Mouse (Mus musculus) macrophage (primary cell): Measurements from ENCODE around the gene C8g. TPM values are rescaled to one million over a fixed set of nuclear protein-coding genes. Genes with fewer than 3 reads are reported as not detected.

Experiments
- H3K27ac ChIP-seq: fragments of 350-480 bp; formaldehyde crosslinking; 2 replicates; pipeline ENCODE4 v1.9.0; 2021
- H3K36me3 ChIP-seq: fragments of 350-480 bp; formaldehyde crosslinking; 2 replicates; pipeline ENCODE4 v1.9.0; 2021; ENCODE audit errors: inconsistent target
- H3K4me3 ChIP-seq: fragments of 350-480 bp; formaldehyde crosslinking; 2 replicates; pipeline ENCODE4 v1.9.0; 2021; ENCODE audit errors: inconsistent target
- H3K79me2 ChIP-seq: fragments of 350-480 bp; formaldehyde crosslinking; 2 replicates; pipeline ENCODE4 v1.9.0; 2021; ENCODE audit errors: inconsistent target
- WGBS: methylation state at CpG from one replicate; pipeline ENCODE4 v1.1.7; 2026; ENCODE audit warnings: inconsistent platforms; ENCODE audit not compliant: missing documents; 5-methylcytosine and 5-hydroxymethylcytosine counted together
- polyA plus RNA-seq: library from polyadenylated mRNA; stranded (reverse); fragments of 250-400 nt; gene quantifications from 3 replicates; pipeline ENCODE4 v1.2.4, GENCODE M21; 2018; ENCODE audit warnings: inconsistent platforms

Gene C8g
- polyA plus RNA-seq, 1 experiment from 2014 or later: 0.14 TPM

- no peaks in the 10 kb centered on the region for H3K36me3 ChIP-seq
- no peaks in the 10 kb centered on the region for H3K79me2 ChIP-seq
- WGBS: 83% methylated on average over 5 of the region's 5 CpGs
- H3K4me3 ChIP-seq: no peak overlapping the region
- H3K27ac ChIP-seq: no peak overlapping the region
Measured at GRCm38 (mm10) chr2:25492988-25493387, 8.5 kb downstream of the C8g start.

- no peak overlapping the region for H3K4me3 ChIP-seq
- no peak overlapping the region for H3K27ac ChIP-seq
- 80% methylated on average over 7 of the region's 7 CpGs for WGBS
- H3K36me3 ChIP-seq: no peaks in the 10 kb centered on the region
- no peaks in the 10 kb centered on the region for H3K79me2 ChIP-seq
Measured at GRCm38 (mm10) chr2:25488671-25489068, 12.8 kb downstream of the C8g start.

DNA sequence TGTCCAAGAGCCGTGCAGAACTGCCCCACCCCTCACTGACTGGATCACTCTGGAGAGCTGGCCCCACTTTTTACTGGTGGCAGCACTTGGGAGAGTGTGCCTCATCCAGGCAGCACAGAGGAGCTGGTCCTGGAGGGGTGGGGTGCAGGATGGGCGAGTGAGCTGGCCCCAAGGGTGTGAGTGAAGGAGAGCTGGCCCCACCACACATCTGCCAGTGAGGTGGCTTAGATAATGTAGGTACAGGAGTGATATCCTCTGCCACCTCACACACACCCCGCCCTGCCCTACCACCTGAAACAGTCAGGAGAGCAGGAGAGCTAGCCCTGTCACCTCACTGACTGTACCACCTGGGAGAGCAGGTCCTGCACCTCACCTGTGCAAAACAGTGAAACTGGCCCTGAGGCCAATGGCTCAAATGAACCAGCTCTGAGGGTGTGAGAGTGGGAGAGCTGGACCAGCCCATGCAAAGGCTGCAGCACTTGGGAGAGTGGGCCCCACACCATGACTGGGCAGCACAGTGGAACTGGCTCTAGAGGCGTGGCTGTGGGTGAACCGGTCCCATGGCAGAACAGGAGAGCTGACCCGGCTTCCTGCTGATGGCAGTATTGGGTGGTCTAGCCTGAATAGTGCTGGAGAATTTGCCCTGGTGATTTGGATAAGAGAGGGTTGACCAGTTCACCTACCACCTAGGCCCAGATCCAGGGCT, 13.4 kb downstream of the C8g start:
- no peaks in the 10 kb centered on the region for H3K79me2 ChIP-seq
- 88% methylated on average over 6 of the region's 6 CpGs for WGBS
- no peaks in the 10 kb centered on the region for H3K36me3 ChIP-seq
- H3K4me3 ChIP-seq: no peak overlapping the region
- no peak overlapping the region for H3K27ac ChIP-seq

DNA sequence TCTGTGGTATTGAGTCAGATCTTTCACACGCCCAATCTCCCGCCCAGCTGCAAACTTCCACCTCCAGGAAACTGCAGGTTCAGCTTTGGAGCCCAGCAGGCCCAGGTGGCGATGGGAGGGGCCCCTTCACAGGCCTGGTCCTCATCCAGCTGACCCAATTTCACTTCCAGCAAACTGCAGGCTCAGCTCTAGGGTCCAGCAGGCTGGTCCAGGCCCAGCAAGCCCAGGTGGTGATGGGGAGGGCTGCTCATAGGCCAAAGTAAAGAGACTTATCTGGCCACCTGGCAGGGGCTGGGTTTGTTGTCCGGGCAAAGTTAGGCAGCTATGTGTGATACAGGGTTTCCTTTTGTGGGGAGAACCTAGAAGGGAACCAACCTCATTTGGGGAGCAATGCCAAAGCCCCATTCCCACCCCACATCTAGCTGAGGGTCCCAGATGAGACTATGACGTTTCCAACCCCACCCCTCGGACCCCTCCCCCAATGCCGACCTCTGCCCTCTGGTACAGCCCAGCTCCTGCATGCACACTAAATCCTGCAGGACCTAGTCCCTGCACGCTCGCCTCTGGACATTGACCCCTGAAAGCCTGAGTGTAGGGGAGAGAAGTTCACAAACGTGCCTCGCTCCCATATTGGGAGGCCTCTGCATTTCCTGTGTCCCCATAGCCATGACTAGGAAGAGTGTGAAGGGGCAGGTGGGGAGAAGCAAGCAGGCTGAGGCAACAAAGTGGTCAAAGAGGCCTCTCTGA, 16.4 kb downstream of the C8g start:
- 88% methylated on average over 11 of the region's 11 CpGs for WGBS
- Histone ChIP-seq H3K27ac (no peak overlapping the region), H3K79me2 (no peaks in the 10 kb centered on the region), H3K4me3 (no peak overlapping the region), H3K36me3 (no peaks in the 10 kb centered on the region)

GRCm38 (mm10) chr2:25482969-25483368, 18.6 kb downstream of the C8g start:
- Histone ChIP-seq H3K27ac (no peak overlapping the region), H3K36me3 (no peaks in the 10 kb centered on the region), H3K79me2 (no peaks in the 10 kb centered on the region), H3K4me3 (no peak overlapping the region)
- WGBS: 12% methylated on average over 7 of the region's 7 CpGs

- 95% methylated on average over 1 of the region's 1 CpGs for WGBS
- H3K4me3 ChIP-seq: no peak overlapping the region
- H3K27ac ChIP-seq: no peak overlapping the region
- no peaks in the 10 kb centered on the region for H3K36me3 ChIP-seq
- H3K79me2 ChIP-seq: no peaks in the 10 kb centered on the region
Measured at GRCm38 (mm10) chr2:25480541-25480940, 21.0 kb downstream of the C8g start.

- no peak overlapping the region for H3K4me3 ChIP-seq
- H3K79me2 ChIP-seq: no peaks in the 10 kb centered on the region
- H3K36me3 ChIP-seq: no peaks in the 10 kb centered on the region
- no peak overlapping the region for H3K27ac ChIP-seq
- 60% methylated on average over 10 of the region's 10 CpGs for WGBS
Measured at GRCm38 (mm10) chr2:25479551-25480311, 21.8 kb downstream of the C8g start.

DNA sequence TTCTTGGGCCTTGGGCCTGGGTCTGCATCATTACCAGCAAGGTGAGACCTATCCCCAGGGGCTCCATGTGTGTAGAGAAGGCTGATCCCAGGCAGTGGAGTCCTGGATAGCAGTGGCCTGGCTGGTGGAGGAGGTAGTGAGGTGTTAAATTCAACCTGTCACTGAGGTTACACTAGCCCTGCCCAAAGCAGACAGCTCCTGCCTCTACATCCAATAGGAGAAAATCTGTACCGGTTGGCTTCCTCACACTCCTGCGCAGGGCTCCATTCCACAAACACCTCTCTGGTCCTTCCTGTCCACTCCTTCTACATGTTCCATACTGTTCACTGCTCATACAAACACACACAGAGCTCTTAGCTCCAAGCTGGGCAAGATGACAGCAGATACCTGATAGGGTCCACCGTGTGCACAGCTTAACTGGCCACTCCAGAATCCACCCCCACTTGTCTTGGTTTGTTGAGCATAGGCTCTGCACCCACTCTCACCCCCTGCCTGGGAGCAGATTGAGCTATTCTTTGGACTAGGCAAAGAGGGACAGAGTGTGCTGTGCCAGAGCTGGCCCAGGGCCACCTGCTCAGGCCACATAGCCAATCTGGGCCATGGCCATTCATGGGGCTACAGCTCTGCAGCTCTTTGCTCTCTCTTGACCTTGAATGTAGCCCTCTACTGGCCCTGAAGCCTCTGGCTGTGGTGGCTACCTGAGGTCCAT, 23.4 kb downstream of the C8g start:
- no peaks in the 10 kb centered on the region for H3K79me2 ChIP-seq
- no peak overlapping the region for H3K27ac ChIP-seq
- no peak overlapping the region for H3K4me3 ChIP-seq
- 95% methylated on average over 3 of the region's 3 CpGs for WGBS
- no peaks in the 10 kb centered on the region for H3K36me3 ChIP-seq

DNA sequence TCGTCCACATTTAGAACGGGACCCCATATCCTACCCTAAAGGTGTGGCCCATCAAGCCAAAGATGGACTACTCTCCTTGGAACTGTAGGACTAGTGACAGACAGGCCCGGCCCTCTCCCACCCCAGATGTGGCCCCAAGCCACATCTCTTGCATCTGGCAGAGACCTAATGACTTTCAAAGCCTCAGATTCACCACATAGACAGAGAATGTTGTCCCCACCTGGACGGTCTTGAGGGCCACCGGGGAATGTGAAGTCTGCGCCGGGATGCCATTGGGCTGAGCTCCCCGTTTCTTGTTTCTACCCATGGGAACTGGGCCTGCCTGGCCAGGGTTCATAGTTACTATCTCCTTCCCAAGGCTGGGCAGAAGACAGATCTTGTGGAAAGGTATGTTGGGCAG, 24.0 kb downstream of the C8g start:
- 89% methylated on average over 8 of the region's 8 CpGs for WGBS
- Histone ChIP-seq H3K27ac (no peak overlapping the region), H3K36me3 (no peaks in the 10 kb centered on the region), H3K4me3 (no peak overlapping the region), H3K79me2 (no peaks in the 10 kb centered on the region)

GRCm38 (mm10) chr2:25472550-25472949, 29.0 kb downstream of the C8g start:
- no peaks in the 10 kb centered on the region for H3K36me3 ChIP-seq
- WGBS: 89% methylated on average over 2 of the region's 2 CpGs
- H3K27ac ChIP-seq: no peak overlapping the region
- H3K4me3 ChIP-seq: no peak overlapping the region
- H3K79me2 ChIP-seq: no peaks in the 10 kb centered on the region

DNA sequence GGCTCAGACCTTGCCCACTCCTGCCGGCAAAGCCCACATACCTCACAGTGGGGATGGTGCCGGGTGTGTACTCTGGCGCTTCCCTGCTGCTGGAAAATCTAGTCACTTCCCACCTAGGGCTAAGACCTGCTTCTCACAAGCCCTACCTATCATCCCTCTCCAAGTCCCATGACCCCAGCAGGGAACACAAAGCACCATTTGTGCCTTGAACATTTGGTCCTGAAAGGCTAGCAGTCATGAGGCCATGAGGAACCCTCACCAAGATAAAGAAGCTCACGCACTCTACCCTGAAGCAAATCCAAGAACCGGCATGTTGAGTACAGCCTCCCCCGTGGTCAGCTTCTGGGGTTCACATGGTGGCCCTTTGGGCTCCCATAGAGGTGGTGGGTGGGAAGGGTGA, 31.6 kb downstream of the C8g start, which contains the start of gene Ptgds:
TSS of gene Ptgds (minus strand) at position 78 of the 400 bp plus-strand sequence.
- Histone ChIP-seq H3K79me2 (no peaks in the 10 kb centered on the region), H3K36me3 (no peaks in the 10 kb centered on the region), H3K4me3 (no peak within 1 kb of the TSS), H3K27ac (no peak within 1 kb of the TSS)
- 88% methylated on average over 6 of the region's 6 CpGs for WGBS

GRCm38 (mm10) chr2:25468962-25469915, 32.3 kb downstream of the C8g start:
- Histone ChIP-seq H3K79me2 (no peaks in the 10 kb centered on the region), H3K27ac (no peak overlapping the region), H3K4me3 (no peak overlapping the region), H3K36me3 (no peaks in the 10 kb centered on the region)
- 89% methylated on average over 10 of the region's 10 CpGs for WGBS

DNA sequence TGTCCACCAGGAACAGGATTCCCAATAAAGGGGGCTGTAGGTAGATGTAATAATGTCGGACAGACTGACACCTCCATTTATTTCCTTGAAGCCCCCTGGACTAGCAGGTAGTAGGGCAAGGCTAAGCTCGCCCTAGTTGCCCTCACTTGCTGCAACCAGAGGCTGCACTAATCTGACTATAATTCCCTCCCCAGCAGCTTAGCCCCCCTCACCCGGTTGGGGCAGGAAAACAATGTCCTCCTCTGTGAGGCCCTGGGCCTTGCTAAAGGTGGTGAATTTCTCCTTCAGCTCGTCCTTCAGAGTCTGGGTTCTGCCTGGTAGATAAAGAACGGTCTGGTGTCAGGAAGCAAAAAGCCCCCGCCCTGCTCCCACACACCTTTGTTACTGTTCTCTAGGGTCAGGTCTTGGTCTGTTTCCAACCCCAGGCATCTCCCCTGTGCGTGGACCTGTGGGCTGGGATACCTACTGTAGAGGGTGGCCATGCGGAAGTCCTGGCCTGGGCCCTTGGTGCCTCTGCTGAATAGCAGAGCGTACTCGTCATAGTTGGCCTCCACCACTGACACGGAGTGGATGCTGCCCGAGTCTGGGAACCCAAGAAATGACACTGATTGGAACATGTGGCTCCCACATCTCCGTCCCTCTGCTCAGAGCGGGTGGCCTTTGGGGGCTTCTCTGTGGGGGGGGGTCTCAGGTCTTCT, 33.8 kb downstream of the C8g start:
- H3K4me3 ChIP-seq: no peak overlapping the region
- 93% methylated on average over 12 of the region's 14 CpGs for WGBS
- no peaks in the 10 kb centered on the region for H3K36me3 ChIP-seq
- H3K27ac ChIP-seq: no peak overlapping the region
- H3K79me2 ChIP-seq: no peaks in the 10 kb centered on the region
